In genomic region chr2:59538031-59538430, GRCm38 (mm10) we compare ENCODE assay signal across 26 mouse cellular contexts. TPM values are rescaled to one million over a fixed set of nuclear protein-coding genes. Genes with fewer than 3 reads are reported as not detected.
DNase-seq lines count a peak whose midpoint lies in the region; ATAC-seq lines count a peak whose summit lies in the region.
"Had no signal": no experiment of that assay in that cellular context is flagged by ENCODE, and none has a peak within 500 bp of the region (broad histone marks: within the 10 kb centered on the region; RNA-seq: fewer than 3 reads in every experiment).

No protein-coding gene starts in this region.

- ATAC-seq in monocyte, adult 5-6 weeks (replicated peaks; ENCODE audit: insufficient number of reproducible peaks, low FRiP score, low TSS enrichment, poor library complexity, severe bottlenecking) = no peak
- ATAC-seq: forebrain, postnatal 0 days; inflammation-experienced regulatory T-cells, adult 6 months had no signal

- no peaks in the 10 kb centered on the region for H3K9me3 ChIP-seq in limb, embryonic 10.5 days (replicated peaks)
- H3K9me3 ChIP-seq: heart, embryonic 15.5 days; liver, embryonic 15.5 days; neural tube, embryonic 15.5 days had no signal

- no peaks in the 10 kb centered on the region for H3K27me3 ChIP-seq in limb, embryonic 10.5 days (ENCODE audit: low read depth, poor library complexity, severe bottlenecking)
- H3K27me3 ChIP-seq: heart, embryonic 15.5 days; liver, embryonic 15.5 days; neural tube, embryonic 15.5 days had no signal

- H3K4me3 ChIP-seq in limb, embryonic 10.5 days = no peak overlapping the region
- H3K4me3 ChIP-seq: gastrocnemius, adult 2 months; heart, embryonic 15.5 days; liver, embryonic 15.5 days; neural tube, embryonic 15.5 days had no signal

- H3K27ac ChIP-seq in limb, embryonic 10.5 days = peak overlapping the region; percentile 70
- H3K27ac ChIP-seq: gastrocnemius, adult 2 months; heart, embryonic 15.5 days; hindbrain, embryonic 14.5 days; liver, embryonic 15.5 days; neural tube, embryonic 15.5 days had no signal

- no peaks in the 10 kb centered on the region for H3K36me3 ChIP-seq in limb, embryonic 10.5 days
- H3K36me3 ChIP-seq: heart, embryonic 15.5 days; liver, embryonic 15.5 days; neural tube, embryonic 15.5 days had no signal

- 25% methylated on average over 7 of the region's 7 CpGs for WGBS in limb, embryonic 10.5 days

- peak; percentile 30 to 35 for DNase-seq in layer of hippocampus, adult 8-10 months (ENCODE audit: low spot score in 2 of 2)
- DNase-seq in layer of hippocampus, postnatal 10 days (ENCODE audit: low spot score in 2 of 2) = no peak
- DNase-seq in 3T3-L1 (ENCODE audit: low read depth, low spot score) (peak; percentile 47), 416B (ENCODE audit: low read depth) (peak; percentile 16), MN1 (ENCODE audit: low spot score) (no peak)
- DNase-seq in limb, embryonic 10.5 days (ENCODE audit: low spot score) = peak; percentile 67
- no peak for DNase-seq in thymus, postnatal 4 days
- DNase-seq: adrenal gland, postnatal 36 days; cerebellum, adult 11-12 months; cerebellum, postnatal 14 days; forebrain, postnatal 0 days; gastrocnemius, adult 2 months; heart, postnatal 4 days; kidney, adult 18-20 months; kidney, postnatal 4 days; liver; lung, postnatal 4 days; spleen, adult 18-20 months had no signal

- peaks cover 63% of the 10 kb centered on the region for H3K4me1 ChIP-seq in limb, embryonic 10.5 days
- H3K4me1 ChIP-seq: liver, embryonic 15.5 days had no signal

RNA-seq across cellular contexts. Expression of gene Dapl1, which starts 53.6 kb away (rescaled TPM):
- total RNA-seq in layer of hippocampus, adult 8-10 months (2022) = under 1 TPM in 1 of 4 experiments, not detected in 3; 0.83 TPM
- under 1 TPM in 1 of 2 experiments, not detected in 1; 0.87 TPM for total RNA-seq in layer of hippocampus, postnatal 10 days (2021)
- polyA plus RNA-seq in limb, embryonic 10.5 days (2016; fragmentation: Nextera tagmentation; extraction: Ambion mirVana) = 0.36 and 0.94 TPM in 2 replicates
- total RNA-seq in monocyte, adult 5-6 weeks (2017) = 1.6 TPM in 1 of 3 replicates, not detected in the others
- total RNA-seq: adrenal gland, postnatal 36 days; gastrocnemius, adult 2 months; gastrocnemius, postnatal 4 days; heart, postnatal 4 days; midbrain, postnatal 0 days had no signal
- polyA plus RNA-seq: hindbrain, embryonic 14.5 days; liver, embryonic 15.5 days had no signal

Comparison
In these comparisons a context has a peak if more than half of its experiments do, and no peak if none do; other contexts are left out.
1. DNase-seq: peak in layer of hippocampus, adult 8-10 months (2 of 2), 3T3-L1 (single experiment), 416B (single experiment) and limb, embryonic 10.5 days (single experiment); none in layer of hippocampus, postnatal 10 days (0 of 2), thymus, postnatal 4 days (single experiment) and MN1 (single experiment).